Mouse (Mus musculus): ENCODE measurements around the gene Aldh1a2. TPM values are rescaled to one million over a fixed set of nuclear protein-coding genes. Genes with fewer than 3 reads are reported as not detected.
A peak's percentile ranks its signal among the peaks of the same experiment; 100 is the strongest.

Aldh1a2 gene
- polyA plus RNA-seq, 1 experiment from 2014 or later = 75.6 TPM

- Histone ChIP-seq H3K9ac (no peak overlapping the region), H3K27ac (no peak overlapping the region), H3K4me3 (replicated peaks) (no peak overlapping the region), H3K27me3 (replicated peaks) (no peaks in the 10 kb centered on the region), H3K4me2 (replicated peaks) (no peak overlapping the region), H3K4me1 (replicated peaks) (no peaks in the 10 kb centered on the region), H3K36me3 (no peaks in the 10 kb centered on the region), H3K9me3 (no peaks in the 10 kb centered on the region)
- ATAC-seq = no peak
These were observed 30.3 kb upstream of the Aldh1a2 start for GRCm38 (mm10) chr9:71185285-71185684.

GRCm38 (mm10) chr9:71185823-71186222 lies 29.8 kb upstream of the Aldh1a2 start:
- no peak overlapping the region for H3K4me3 ChIP-seq (replicated peaks)
- ATAC-seq = peak; percentile 39; the same call in 1 of the 2 replicates

GRCm38 (mm10) chr9:71187396-71187795 lies 28.2 kb upstream of the Aldh1a2 start:
- no peak for ATAC-seq
- H3K4me3 ChIP-seq (replicated peaks) = no peak overlapping the region
- no peaks in the 10 kb centered on the region for H3K9me3 ChIP-seq
- no peaks in the 10 kb centered on the region for H3K36me3 ChIP-seq
- H3K27me3 ChIP-seq (replicated peaks) = no peaks in the 10 kb centered on the region
- H3K4me2 ChIP-seq (replicated peaks) = no peak overlapping the region
- WGBS = 89% methylated on average over 7 of the region's 7 CpGs
- H3K4me1 ChIP-seq (replicated peaks) = no peaks in the 10 kb centered on the region
- no peak overlapping the region for H3K27ac ChIP-seq
- H3K9ac ChIP-seq = no peak overlapping the region

More at GRCm38 (mm10) chr9:71185823-71186222, 29.8 kb upstream of the Aldh1a2 start:
- Histone ChIP-seq H3K27ac (no peak overlapping the region), H3K27me3 (replicated peaks) (no peaks in the 10 kb centered on the region), H3K36me3 (no peaks in the 10 kb centered on the region), H3K9ac (no peak overlapping the region), H3K4me2 (replicated peaks) (no peak overlapping the region), H3K9me3 (no peaks in the 10 kb centered on the region), H3K4me1 (replicated peaks) (no peaks in the 10 kb centered on the region)
- 49% methylated on average over 2 of the region's 2 CpGs for WGBS

GRCm38 (mm10) chr9:71188647-71189415 lies 26.8 kb upstream of the Aldh1a2 start:
- no peaks in the 10 kb centered on the region for H3K9me3 ChIP-seq
- H3K27ac ChIP-seq = no peak overlapping the region
- peak; percentile 89 for ATAC-seq
- no peaks in the 10 kb centered on the region for H3K27me3 ChIP-seq (replicated peaks)
- H3K4me1 ChIP-seq (replicated peaks) = no peaks in the 10 kb centered on the region
- H3K4me3 ChIP-seq (replicated peaks) = no peak overlapping the region
- WGBS = 13% methylated on average over 12 of the region's 12 CpGs
- no peak overlapping the region for H3K9ac ChIP-seq
- peak overlapping the region; percentile 45 for H3K4me2 ChIP-seq (replicated peaks)
- H3K36me3 ChIP-seq = no peaks in the 10 kb centered on the region

GRCm38 (mm10) chr9:71198826-71199225 lies 16.8 kb upstream of the Aldh1a2 start:
- WGBS = 73% methylated on average over 5 of the region's 5 CpGs
- no peaks in the 10 kb centered on the region for H3K4me1 ChIP-seq (replicated peaks)
- H3K27me3 ChIP-seq (replicated peaks) = no peaks in the 10 kb centered on the region
- no peak overlapping the region for H3K27ac ChIP-seq
- H3K4me3 ChIP-seq (replicated peaks) = no peak overlapping the region
- H3K9ac ChIP-seq = no peak overlapping the region
- no peak for ATAC-seq
- H3K9me3 ChIP-seq = no peaks in the 10 kb centered on the region
- H3K36me3 ChIP-seq = no peaks in the 10 kb centered on the region
- no peak overlapping the region for H3K4me2 ChIP-seq (replicated peaks)

- Histone ChIP-seq H3K4me1 (replicated peaks) (no peaks in the 10 kb centered on the region), H3K9me3 (no peaks in the 10 kb centered on the region), H3K27me3 (replicated peaks) (no peaks in the 10 kb centered on the region), H3K4me2 (replicated peaks) (no peak overlapping the region), H3K36me3 (no peaks in the 10 kb centered on the region), H3K9ac (no peak overlapping the region), H3K4me3 (replicated peaks) (no peak overlapping the region), H3K27ac (no peak overlapping the region)
- 77% methylated on average over 4 of the region's 4 CpGs for WGBS
- no peak for ATAC-seq
These were observed 13.3 kb upstream of the Aldh1a2 start for GRCm38 (mm10) chr9:71202265-71202664.

GRCm38 (mm10) chr9:71209299-71209698 lies 6.3 kb upstream of the Aldh1a2 start:
- Histone ChIP-seq H3K9me3 (no peaks in the 10 kb centered on the region), H3K4me2 (replicated peaks) (no peak overlapping the region), H3K4me1 (replicated peaks) (no peaks in the 10 kb centered on the region), H3K9ac (no peak overlapping the region), H3K4me3 (replicated peaks) (no peak overlapping the region), H3K36me3 (no peaks in the 10 kb centered on the region), H3K27me3 (replicated peaks) (peaks cover 6% of the 10 kb centered on the region; the same call in 1 of the 2 replicates), H3K27ac (no peak overlapping the region)
- ATAC-seq = no peak
- WGBS = 59% methylated on average over 3 of the region's 3 CpGs

- 11% methylated on average over 2 of the region's 2 CpGs for WGBS
- no peak for ATAC-seq
- Histone ChIP-seq H3K27me3 (replicated peaks) (peaks cover 18% of the 10 kb centered on the region), H3K9ac (no peak overlapping the region), H3K9me3 (no peaks in the 10 kb centered on the region), H3K27ac (no peak overlapping the region), H3K4me2 (replicated peaks) (no peak overlapping the region), H3K4me1 (replicated peaks) (peaks cover 7% of the 10 kb centered on the region), H3K4me3 (replicated peaks) (no peak overlapping the region), H3K36me3 (no peaks in the 10 kb centered on the region)
These were observed 4.7 kb upstream of the Aldh1a2 start for GRCm38 (mm10) chr9:71210870-71211269.

GRCm38 (mm10) chr9:71213636-71214035 lies 2.0 kb upstream of the Aldh1a2 start:
- Histone ChIP-seq H3K4me1 (replicated peaks) (peaks cover 12% of the 10 kb centered on the region), H3K27me3 (replicated peaks) (peaks cover 25% of the 10 kb centered on the region), H3K9me3 (no peaks in the 10 kb centered on the region), H3K9ac (no peak overlapping the region), H3K4me2 (replicated peaks) (no peak overlapping the region), H3K36me3 (no peaks in the 10 kb centered on the region), H3K27ac (no peak overlapping the region), H3K4me3 (replicated peaks) (no peak overlapping the region)
- ATAC-seq = no peak
- 35% methylated on average over 4 of the region's 4 CpGs for WGBS

- no peak overlapping the region for H3K27ac ChIP-seq
- H3K27me3 ChIP-seq (replicated peaks) = peaks cover 25% of the 10 kb centered on the region
- H3K4me1 ChIP-seq (replicated peaks) = peaks cover 12% of the 10 kb centered on the region
- under 1% methylated on average over 57 of the region's 57 CpGs for WGBS
- no peaks in the 10 kb centered on the region for H3K36me3 ChIP-seq
- peak overlapping the region; percentile 91 for H3K4me2 ChIP-seq (replicated peaks)
- peak overlapping the region; percentile 50 for H3K9ac ChIP-seq
- ATAC-seq = peak; percentile 61
- no peaks in the 10 kb centered on the region for H3K9me3 ChIP-seq
- H3K4me3 ChIP-seq (replicated peaks) = peak overlapping the region; percentile 53
These were observed 727 bp downstream of the Aldh1a2 start for GRCm38 (mm10) chr9:71216036-71216995.

- Histone ChIP-seq H3K4me2 (replicated peaks) (peak overlapping the region; percentile 91), H3K4me3 (replicated peaks) (peak overlapping the region; percentile 53), H3K9me3 (no peaks in the 10 kb centered on the region), H3K9ac (no peak overlapping the region), H3K27ac (no peak overlapping the region), H3K4me1 (replicated peaks) (peaks cover 12% of the 10 kb centered on the region), H3K36me3 (no peaks in the 10 kb centered on the region), H3K27me3 (replicated peaks) (peaks cover 25% of the 10 kb centered on the region)
- 7% methylated on average over 20 of the region's 20 CpGs for WGBS
- no peak for ATAC-seq
These were observed 1.6 kb downstream of the Aldh1a2 start for GRCm38 (mm10) chr9:71216996-71217792.

GRCm38 (mm10) chr9:71217793-71218095 lies 2.2 kb downstream of the Aldh1a2 start:
- Histone ChIP-seq H3K36me3 (no peaks in the 10 kb centered on the region), H3K4me3 (replicated peaks) (no peak overlapping the region), H3K4me2 (replicated peaks) (peak overlapping the region; percentile 91; the same call in 1 of the 2 replicates), H3K4me1 (replicated peaks) (peaks cover 12% of the 10 kb centered on the region), H3K27ac (no peak overlapping the region), H3K9me3 (no peaks in the 10 kb centered on the region), H3K9ac (no peak overlapping the region), H3K27me3 (replicated peaks) (peaks cover 25% of the 10 kb centered on the region)
- no peak for ATAC-seq
- WGBS = 26% methylated on average over 5 of the region's 5 CpGs

Data from intestine, embryonic 15.5 days (tissue).